Mouse (Mus musculus) layer of hippocampus, postnatal 10 days (tissue): ENCODE results near the gene Sh3pxd2a. TPM values are rescaled to one million over a fixed set of nuclear protein-coding genes. Genes with fewer than 3 reads are reported as not detected.

Experiments
- DNase-seq, 2 experiments: peaks; one replicate each; pipeline ENCODE4 v3.0.0; 2021; ENCODE audit warnings: low spot score in 2 of 2
- total RNA-seq, 2 experiments: library from RNA; stranded (reverse); gene quantifications; 2 replicates each; pipeline ENCODE4 v1.2.3; 2021

The Sh3pxd2a gene
- total RNA-seq, 2 experiments from 2014 or later = 28.0 to 29.1 TPM

GRCm38 (mm10) chr19:47440435-47440803 lies 23.8 kb downstream of the Sh3pxd2a start:
- DNase-seq = no peak

GRCm38 (mm10) chr19:47439726-47440434 lies 24.3 kb downstream of the Sh3pxd2a start:
- DNase-seq = no peak

DNA sequence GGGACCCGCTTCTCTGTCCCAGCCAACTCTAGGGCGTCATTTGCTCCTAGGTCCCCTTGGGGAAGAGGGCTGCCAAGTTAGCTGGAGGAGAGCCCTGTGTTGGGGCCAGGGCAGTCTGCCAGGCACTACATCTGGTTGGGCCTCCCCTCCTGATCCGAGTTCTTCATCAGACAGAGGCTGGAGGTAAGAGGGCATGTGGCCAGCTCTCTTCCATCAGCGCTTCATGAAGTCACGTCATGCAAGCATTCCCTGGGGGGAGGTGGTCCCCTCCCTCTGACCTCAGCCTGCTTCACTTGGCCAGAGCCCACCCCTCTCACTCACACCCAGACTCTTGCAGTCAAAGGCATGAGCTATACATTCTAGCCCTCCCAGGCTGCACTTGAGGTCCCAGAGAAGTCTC lies 25.8 kb downstream of the Sh3pxd2a start:
- peak; percentile 49 to 56 for DNase-seq

- DNase-seq = no peak
These were observed 27.2 kb downstream of the Sh3pxd2a start for GRCm38 (mm10) chr19:47437040-47437439.

- DNase-seq = no peak
These were observed 28.0 kb downstream of the Sh3pxd2a start for GRCm38 (mm10) chr19:47436236-47436635.

DNA sequence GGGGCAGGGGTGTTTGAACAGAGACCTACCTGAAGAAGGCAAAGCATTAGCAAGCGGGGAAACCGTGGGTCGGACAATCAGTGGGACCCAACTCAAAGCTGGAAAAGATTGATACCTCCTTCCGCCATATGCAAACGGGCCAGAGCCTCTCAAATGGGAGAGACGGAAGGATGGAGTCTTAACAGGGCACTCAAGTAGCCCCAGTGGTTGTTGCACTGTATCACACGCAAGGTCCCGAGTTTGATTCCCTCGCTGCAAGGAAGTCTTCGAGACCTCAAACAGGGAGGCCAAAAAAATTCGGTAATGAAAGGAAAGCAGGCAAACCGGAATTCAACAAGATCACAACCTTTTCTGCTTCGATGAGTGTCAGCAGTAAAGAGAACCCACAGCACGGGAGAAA lies 29.5 kb downstream of the Sh3pxd2a start:
- no peak for DNase-seq

GRCm38 (mm10) chr19:47432339-47432738 lies 31.9 kb downstream of the Sh3pxd2a start:
- no peak for DNase-seq

- no peak for DNase-seq
These were observed 32.8 kb downstream of the Sh3pxd2a start for GRCm38 (mm10) chr19:47431189-47431931.

DNA sequence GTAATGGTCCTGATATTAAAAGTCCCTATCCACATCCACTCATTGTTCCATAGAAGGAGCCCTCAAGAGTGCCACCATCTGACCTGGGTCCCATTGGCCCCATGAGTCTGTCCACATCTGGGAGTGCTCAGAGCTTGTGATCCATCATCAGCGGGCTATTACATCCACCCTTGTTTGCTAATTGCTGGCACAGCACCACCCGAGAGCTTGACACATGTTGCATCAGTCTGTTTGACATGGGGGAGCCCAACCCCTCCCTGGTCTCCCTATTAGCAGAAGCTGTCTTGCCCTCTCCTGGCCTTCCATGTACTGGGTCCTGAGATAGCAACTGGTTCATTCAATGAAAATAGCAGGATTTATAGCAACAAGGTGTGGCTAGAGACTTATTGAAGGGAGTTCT lies 34.0 kb downstream of the Sh3pxd2a start:
- DNase-seq = no peak

DNA sequence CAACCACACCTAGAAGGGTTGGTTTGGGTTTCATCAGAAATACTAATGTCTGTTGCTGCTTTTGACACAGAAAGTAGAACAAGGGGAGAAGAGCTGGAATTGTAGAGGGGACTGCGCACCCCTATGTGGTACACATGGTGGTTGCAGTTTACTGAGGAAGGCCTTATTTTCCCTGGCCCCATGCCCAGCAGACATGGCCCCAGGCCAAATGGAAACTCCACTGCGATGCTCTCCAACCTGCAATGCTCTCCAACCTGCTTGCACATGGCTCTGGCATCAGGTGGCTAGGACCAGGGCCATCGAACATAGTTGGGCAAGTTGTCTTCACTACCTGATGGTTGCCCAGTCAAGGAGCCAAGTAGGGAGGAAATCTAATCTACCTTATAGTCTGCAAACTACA lies 35.0 kb downstream of the Sh3pxd2a start:
- DNase-seq = no peak

DNA sequence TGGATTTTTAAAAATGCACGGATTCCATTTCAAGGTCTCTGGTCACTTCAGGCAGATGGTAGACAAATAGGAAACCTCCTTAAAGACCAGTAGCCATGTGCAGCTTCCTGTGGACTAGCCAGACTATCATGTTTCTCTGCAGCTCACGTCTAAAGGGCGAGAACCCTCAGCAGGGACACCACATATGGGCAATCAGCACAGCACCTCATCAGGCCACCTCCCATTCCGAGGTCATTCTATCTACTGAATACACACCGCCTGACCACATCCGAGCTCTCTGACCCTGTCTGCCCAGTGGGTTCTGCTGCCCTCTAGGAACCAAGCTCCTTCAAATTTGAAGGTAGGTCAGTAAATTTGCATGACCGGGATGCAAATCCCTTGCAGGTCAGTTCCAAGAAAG lies 35.4 kb downstream of the Sh3pxd2a start:
- DNase-seq = no peak

DNA sequence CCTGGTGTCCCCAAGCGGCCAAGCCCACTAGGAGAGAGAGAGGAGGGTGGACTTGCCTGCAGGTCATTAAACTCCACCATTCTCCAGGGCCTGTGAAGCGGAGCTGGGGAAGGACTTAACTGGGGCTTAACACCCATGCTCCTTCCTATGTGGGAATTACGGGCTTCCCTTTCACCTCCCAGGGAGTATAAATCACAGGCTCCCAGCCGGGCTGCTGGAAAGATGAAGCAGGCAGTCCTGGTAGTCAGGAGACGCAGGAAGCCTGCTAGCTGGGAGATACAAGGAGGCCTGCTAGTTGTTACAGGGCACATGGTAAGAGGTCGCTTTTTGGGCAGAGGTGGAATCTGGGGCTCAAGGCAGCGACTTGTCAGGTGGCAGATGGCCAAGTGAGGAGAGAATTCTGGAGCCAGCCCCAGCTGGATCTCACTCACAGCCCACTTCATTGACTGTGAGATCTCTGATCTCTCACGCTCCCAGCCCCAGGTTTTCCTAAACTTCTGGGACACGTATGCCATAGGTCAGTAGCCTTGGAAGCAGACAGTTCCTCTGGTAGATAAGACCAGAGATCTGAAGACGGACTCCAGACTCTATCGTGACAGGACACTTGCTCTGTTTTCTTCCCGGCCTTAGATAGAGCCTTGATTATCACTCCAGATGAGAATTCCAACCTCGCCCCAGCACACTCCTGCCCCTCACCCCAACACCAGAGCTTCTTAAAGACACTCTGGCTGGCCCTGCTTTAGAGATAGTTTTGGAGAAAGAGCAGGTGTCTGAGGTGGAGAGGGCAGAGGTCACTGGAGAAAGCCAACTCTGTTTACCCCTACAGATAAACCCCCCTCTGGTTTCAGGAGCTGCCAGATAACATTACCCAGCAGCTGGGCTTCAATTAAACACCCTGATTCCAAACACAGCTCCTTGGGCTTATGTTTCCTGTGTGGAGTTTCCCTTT lies 36.1 kb downstream of the Sh3pxd2a start:
- DNase-seq = no peak

GRCm38 (mm10) chr19:47423632-47424031 lies 40.6 kb downstream of the Sh3pxd2a start:
- DNase-seq = no peak

- peak; percentile 35 to 41 for DNase-seq
These were observed 42.9 kb downstream of the Sh3pxd2a start for GRCm38 (mm10) chr19:47421128-47421898.

DNA sequence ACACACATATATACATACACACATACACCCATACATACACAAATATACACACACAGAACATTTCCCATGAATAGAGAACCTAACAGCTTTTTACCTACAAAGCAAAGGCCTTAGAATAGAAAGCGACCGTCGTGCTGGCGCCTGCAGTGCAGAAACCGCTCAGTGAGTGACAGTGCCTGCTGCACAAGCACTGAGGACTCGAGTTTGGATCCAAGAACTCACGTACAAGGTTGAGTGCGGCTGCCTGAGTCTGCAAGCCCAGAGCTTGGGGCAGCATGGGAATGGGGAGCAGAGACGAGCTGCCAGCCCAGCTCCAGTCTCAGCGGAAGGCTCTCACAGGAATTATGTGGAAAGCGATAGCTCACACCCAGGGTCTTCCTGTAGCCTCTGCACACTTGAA lies 43.7 kb downstream of the Sh3pxd2a start:
- no peak for DNase-seq

DNA sequence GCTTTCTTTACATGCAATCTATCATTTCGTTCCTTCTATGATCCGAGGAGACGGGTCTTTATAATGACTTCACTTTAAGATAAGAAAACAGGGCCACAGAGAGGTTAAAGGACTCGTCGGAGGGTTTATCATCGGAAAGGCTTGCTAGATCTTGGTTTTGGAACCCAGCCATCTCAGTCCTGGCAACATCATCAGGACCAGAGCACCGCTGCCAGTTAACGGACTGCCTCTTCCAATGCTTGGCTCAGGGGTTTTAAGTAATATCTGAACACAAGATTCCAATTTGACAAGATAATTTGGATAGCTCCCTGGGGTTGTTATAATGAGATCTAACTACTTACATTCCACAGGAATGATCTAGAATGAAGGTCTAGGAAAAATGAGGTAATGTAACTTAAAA lies 45.0 kb downstream of the Sh3pxd2a start:
- DNase-seq = peak; percentile 32 to 46

DNA sequence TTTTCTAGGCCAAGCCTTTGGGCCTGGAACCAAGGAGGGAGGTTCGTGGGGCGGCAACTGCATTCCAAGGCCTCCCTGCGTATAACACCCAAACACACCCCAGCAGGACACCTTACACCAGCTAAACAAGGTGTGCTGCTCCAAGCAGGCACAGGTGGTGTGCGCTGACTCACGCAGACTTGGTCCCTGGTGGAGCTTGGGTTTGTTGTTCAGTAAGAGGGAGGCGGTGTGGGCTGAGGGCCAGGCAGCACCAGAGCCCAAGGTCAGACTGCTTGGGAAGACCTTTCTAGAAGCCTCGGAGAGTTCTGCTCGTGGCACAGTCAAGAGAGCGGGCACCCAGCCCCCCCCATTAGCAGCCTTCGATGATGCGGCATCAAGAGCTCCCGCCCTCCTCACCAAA lies 48.0 kb downstream of the Sh3pxd2a start:
- no peak for DNase-seq

GRCm38 (mm10) chr19:47414142-47414905 lies 49.9 kb downstream of the Sh3pxd2a start:
- peak; percentile 30 to 43 for DNase-seq

DNA sequence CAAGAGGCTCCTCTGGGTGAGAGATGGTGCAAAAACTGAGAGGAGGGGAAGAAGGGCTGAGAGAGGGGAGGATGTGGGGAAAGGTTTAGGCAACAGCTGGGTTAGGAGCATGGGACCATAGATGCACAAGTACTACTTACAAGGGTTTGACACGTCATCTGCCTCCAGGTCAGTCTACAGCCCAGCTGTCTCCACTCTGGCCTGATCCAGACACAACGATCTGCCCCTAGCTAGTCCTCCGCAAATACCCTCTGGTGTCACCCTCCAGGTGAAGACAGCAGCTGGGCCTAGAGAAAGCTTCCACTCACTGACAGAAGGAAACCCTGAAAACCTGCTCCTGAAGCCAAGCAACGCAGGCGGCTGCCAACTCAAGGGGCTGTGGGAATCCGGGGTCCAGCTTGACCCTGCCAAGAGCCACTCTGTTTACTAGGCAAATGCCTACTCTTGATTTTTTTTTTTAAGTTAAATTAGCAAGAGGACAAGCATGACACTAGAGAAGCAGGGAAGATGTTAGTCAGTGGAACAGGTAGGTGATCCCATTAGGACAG lies 50.7 kb downstream of the Sh3pxd2a start:
- DNase-seq = no peak
